Mouse (Mus musculus) heart, embryonic 14.5 days (tissue): ENCODE results near the gene Rap1gds1. TPM values are rescaled to one million over a fixed set of nuclear protein-coding genes. Genes with fewer than 3 reads are reported as not detected.

ENCODE experiments used
- ATAC-seq: fragments of 200-750 bp; cut with Nextera tagmentation; 2 replicates; pipeline ENCODE4 v1.8.0; 2017; ENCODE audit warnings: low read depth, moderate TSS enrichment; ENCODE audit not compliant: insufficient number of reproducible peaks, insufficient read depth, low FRiP score
- H3K27ac ChIP-seq, 2 experiments: fragments of 200-500 bp in 1 of 2; fragments of 300-500 bp in 1 of 2; sonication (generic) in 1 of 2; replicated peaks in 1 of 2; 2 replicates each; pipeline ENCODE4 v1.5.1; 2012 to 2014; ENCODE audit warnings: low read depth in 2 of 2, low read length in 2 of 2, control low read depth in 1 of 2, mild to moderate bottlenecking in 1 of 2, mixed read lengths in 1 of 2; ENCODE audit not compliant: control insufficient read depth in 1 of 2, insufficient read depth in 1 of 2
- H3K27me3 ChIP-seq: fragments of 300-500 bp; sonication (generic); 2 replicates; pipeline ENCODE4 v1.6.1; 2014; ENCODE audit warnings: mild to moderate bottlenecking, low read length, control low read depth; ENCODE audit not compliant: control insufficient read depth, insufficient read depth
- H3K36me3 ChIP-seq: fragments of 300-500 bp; sonication (generic); 2 replicates; pipeline ENCODE4 v1.6.1; 2014; ENCODE audit warnings: mild to moderate bottlenecking, control low read depth, low read length, mixed read lengths; ENCODE audit not compliant: control insufficient read depth, insufficient read depth
- H3K4me1 ChIP-seq, 2 experiments: fragments of 200-500 bp in 1 of 2; fragments of 300-500 bp in 1 of 2; sonication (generic) in 1 of 2; 2 replicates each; pipeline ENCODE4 v1.6.1; 2012 to 2014; ENCODE audit warnings: low read length in 2 of 2, control low read depth in 1 of 2, mixed read lengths in 1 of 2; ENCODE audit not compliant: control insufficient read depth in 2 of 2, insufficient read depth in 2 of 2
- H3K4me2 ChIP-seq: fragments of 300-500 bp; sonication (generic); 2 replicates; pipeline ENCODE4 v1.6.1; 2014; ENCODE audit warnings: mild to moderate bottlenecking, low read length
- H3K4me3 ChIP-seq, 2 experiments: fragments of 200-500 bp in 1 of 2; fragments of 300-500 bp in 1 of 2; sonication (generic) in 1 of 2; 2 replicates each; pipeline ENCODE4 v1.5.1; 2012 to 2014; ENCODE audit warnings: low read length in 2 of 2, mild to moderate bottlenecking in 2 of 2, control low read depth in 1 of 2, low read depth in 1 of 2, moderate library complexity in 1 of 2; ENCODE audit not compliant: control insufficient read depth in 1 of 2, insufficient read depth in 1 of 2
- H3K9ac ChIP-seq: fragments of 300-500 bp; sonication (generic); 2 replicates; pipeline ENCODE4 v1.6.1; 2014; ENCODE audit warnings: mild to moderate bottlenecking, low read length
- H3K9me3 ChIP-seq: fragments of 300-500 bp; sonication (generic); 2 replicates; pipeline ENCODE4 v1.6.1; 2016; ENCODE audit warnings: low read length, control low read depth; ENCODE audit not compliant: control insufficient read depth
- WGBS: fragments of 180-500 bp; shearing (Covaris S2); extraction: QIAGEN DNeasy Blood & Tissue Kit; methylation state at CpG from one replicate; pipeline ENCODE4 v1.1.7; 2014; 5-methylcytosine and 5-hydroxymethylcytosine counted together
- polyA plus RNA-seq: library from polyadenylated mRNA; unstranded; fragments of >200 nt; fragmentation: Nextera tagmentation; extraction: Ambion mirVana; gene quantifications from 2 replicates; pipeline ENCODE4 v1.2.1, GENCODE M21; 2014

Gene Rap1gds1
- polyA plus RNA-seq, 1 experiment from 2014 or later = 52.9 TPM

GRCm38 (mm10) chr3:138941604-138942003, 133.4 kb downstream of the Rap1gds1 start:
- WGBS = 66% methylated on average over 9 of the region's 9 CpGs

DNA sequence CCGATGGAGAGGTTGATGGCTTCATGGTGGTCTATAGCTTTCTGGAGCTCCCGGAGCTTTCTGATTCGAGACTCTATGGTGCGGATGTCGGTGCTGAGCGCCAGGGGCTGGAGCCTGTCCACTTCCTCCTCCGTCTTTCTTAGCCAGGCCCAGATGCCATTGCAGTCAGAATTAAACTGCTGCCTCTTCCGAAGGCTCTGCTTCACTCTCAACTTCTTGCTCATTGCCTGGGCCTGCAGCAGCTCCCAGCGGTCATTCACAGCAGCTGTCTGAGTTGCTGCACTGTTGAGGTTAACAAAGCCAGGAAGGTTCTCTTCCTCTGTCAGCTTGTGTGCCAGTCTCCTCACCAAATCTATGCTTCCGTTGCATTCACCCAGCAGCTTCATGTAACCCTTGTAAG, 137.8 kb downstream of the Rap1gds1 start:
- no peak overlapping the region for H3K4me3 ChIP-seq
- H3K9me3 ChIP-seq = no peaks in the 10 kb centered on the region
- ATAC-seq = no peak
- no peaks in the 10 kb centered on the region for H3K27me3 ChIP-seq
- no peak overlapping the region for H3K4me2 ChIP-seq
- H3K9ac ChIP-seq = no peak overlapping the region
- 92% methylated on average over 10 of the region's 10 CpGs for WGBS
- no peaks in the 10 kb centered on the region for H3K4me1 ChIP-seq
- peaks cover 42% of the 10 kb centered on the region for H3K36me3 ChIP-seq
- H3K27ac ChIP-seq = no peak overlapping the region

More at GRCm38 (mm10) chr3:138941604-138942003, 133.4 kb downstream of the Rap1gds1 start:
- Histone ChIP-seq H3K9ac (no peak overlapping the region), H3K4me3 (no peak overlapping the region), H3K4me2 (no peak overlapping the region), H3K9me3 (no peaks in the 10 kb centered on the region), H3K4me1 (no peaks in the 10 kb centered on the region), H3K27ac (no peak overlapping the region), H3K36me3 (peaks cover 60% of the 10 kb centered on the region), H3K27me3 (no peaks in the 10 kb centered on the region)
- no peak for ATAC-seq

DNA sequence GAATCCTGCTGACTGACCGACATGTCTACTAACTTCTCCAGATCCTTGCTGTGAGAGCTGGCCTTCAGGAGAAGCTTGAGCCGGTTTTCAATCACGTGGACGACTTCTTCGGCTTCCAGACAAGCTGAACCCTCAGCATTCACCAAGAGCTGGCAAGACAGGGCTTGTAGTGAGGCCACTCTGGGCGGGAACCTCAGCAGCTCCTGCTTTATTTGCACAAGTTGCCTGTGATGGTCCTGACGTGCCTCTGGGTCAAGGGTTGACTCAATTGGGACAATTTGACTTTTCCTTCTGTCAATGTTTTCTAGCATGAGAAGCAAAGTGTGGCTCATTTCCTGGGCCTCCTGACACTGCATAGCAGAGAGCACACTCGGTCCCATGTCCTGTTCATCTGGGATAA, 138.2 kb downstream of the Rap1gds1 start:
- no peak overlapping the region for H3K4me2 ChIP-seq
- peaks cover 37% of the 10 kb centered on the region for H3K36me3 ChIP-seq
- 90% methylated on average over 8 of the region's 8 CpGs for WGBS
- H3K4me1 ChIP-seq = no peaks in the 10 kb centered on the region
- no peak overlapping the region for H3K4me3 ChIP-seq
- no peaks in the 10 kb centered on the region for H3K9me3 ChIP-seq
- ATAC-seq = no peak
- H3K9ac ChIP-seq = no peak overlapping the region
- no peak overlapping the region for H3K27ac ChIP-seq
- no peaks in the 10 kb centered on the region for H3K27me3 ChIP-seq

DNA sequence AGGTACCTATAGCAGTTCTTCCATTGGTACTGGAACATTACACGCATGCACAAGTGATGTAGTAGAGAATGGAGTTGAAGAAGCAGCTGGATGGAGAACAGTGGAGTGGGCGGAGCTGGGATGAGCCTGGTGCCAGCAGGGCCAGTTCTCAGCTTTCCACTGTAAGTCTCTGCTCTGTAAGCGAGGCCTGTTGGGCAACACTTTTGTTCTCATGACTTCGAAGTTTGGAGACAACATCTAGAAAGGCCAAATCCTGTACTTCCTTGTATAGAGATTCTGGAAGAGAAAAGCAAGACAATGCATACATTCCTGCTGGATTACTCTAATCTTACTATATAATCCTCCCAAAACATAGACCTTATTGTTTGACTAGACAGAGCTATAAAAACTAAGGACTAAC, 147.6 kb downstream of the Rap1gds1 start:
- ATAC-seq = no peak

GRCm38 (mm10) chr3:138926161-138926560, 148.8 kb downstream of the Rap1gds1 start:
- Histone ChIP-seq H3K9ac (no peak overlapping the region), H3K27ac (no peak overlapping the region), H3K4me3 (no peak overlapping the region), H3K9me3 (no peaks in the 10 kb centered on the region), H3K36me3 (peaks cover 39% of the 10 kb centered on the region), H3K4me2 (no peak overlapping the region), H3K4me1 (0 out of 4 replicates have a peak, but pooled peaks cover 2 to 7% of the 10 kb centered on the region in 2 experiments), H3K27me3 (no peaks in the 10 kb centered on the region)
- ATAC-seq = no peak
- WGBS = 65% methylated on average over 8 of the region's 8 CpGs

More for the DNA sequence above, 147.6 kb downstream of the Rap1gds1 start:
- no peak overlapping the region for H3K4me2 ChIP-seq
- H3K27me3 ChIP-seq = no peaks in the 10 kb centered on the region
- no peak overlapping the region for H3K27ac ChIP-seq
- no peak overlapping the region for H3K4me3 ChIP-seq
- WGBS = 92% methylated on average over 4 of the region's 4 CpGs
- 0 out of 4 replicates have a peak, but pooled peaks cover 2 to 7% of the 10 kb centered on the region in 2 experiments for H3K4me1 ChIP-seq
- peaks cover 39% of the 10 kb centered on the region for H3K36me3 ChIP-seq
- H3K9ac ChIP-seq = no peak overlapping the region
- H3K9me3 ChIP-seq = no peaks in the 10 kb centered on the region

GRCm38 (mm10) chr3:138918241-138918640, 156.8 kb downstream of the Rap1gds1 start:
- Histone ChIP-seq H3K27me3 (no peaks in the 10 kb centered on the region), H3K27ac (peak overlapping the region; percentile 21 to 25; a peak in 1 of 4 replicates), H3K4me2 (no peak overlapping the region), H3K9me3 (no peaks in the 10 kb centered on the region; the same call in 1 of the 2 replicates), H3K4me1 (peaks cover 14 to 20% of the 10 kb centered on the region in 2 experiments), H3K9ac (no peak overlapping the region), H3K36me3 (no peaks in the 10 kb centered on the region), H3K4me3 (no peak overlapping the region)
- ATAC-seq = peak; percentile 93
- 23% methylated on average over 4 of the region's 4 CpGs for WGBS

DNA sequence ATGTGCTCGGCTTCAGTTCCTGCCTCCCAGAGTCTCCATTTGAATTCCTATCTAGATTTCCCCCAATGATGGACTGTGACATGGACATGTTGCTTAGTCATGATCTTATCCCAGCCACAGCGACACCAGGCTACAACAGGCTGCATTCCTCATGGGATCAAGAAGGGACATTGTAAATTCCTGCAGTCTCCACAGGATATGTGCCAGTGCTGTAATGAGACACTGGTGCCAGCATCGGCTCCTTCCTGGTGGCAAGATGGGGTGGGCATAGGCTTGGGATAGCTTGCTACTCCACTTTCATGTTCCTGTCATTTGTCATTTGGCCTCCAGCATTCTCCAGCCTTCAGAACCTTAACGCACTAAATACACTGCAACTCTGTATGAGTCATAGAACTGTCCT, 158.0 kb downstream of the Rap1gds1 start:
- H3K4me2 ChIP-seq = no peak overlapping the region
- no peaks in the 10 kb centered on the region; the same call in 1 of the 2 replicates for H3K9me3 ChIP-seq
- H3K27ac ChIP-seq = no peak overlapping the region
- no peaks in the 10 kb centered on the region for H3K36me3 ChIP-seq
- H3K9ac ChIP-seq = no peak overlapping the region
- H3K4me3 ChIP-seq = no peak overlapping the region
- 47% methylated on average over 4 of the region's 4 CpGs for whole genome bisulfite sequencing
- ATAC-seq = no peak
- peaks cover 14 to 20% of the 10 kb centered on the region in 2 experiments for H3K4me1 ChIP-seq
- H3K27me3 ChIP-seq = no peaks in the 10 kb centered on the region; the same call in 1 of the 2 replicates

- H3K9ac ChIP-seq = no peak overlapping the region
- peaks cover 14 to 20% of the 10 kb centered on the region in 2 experiments for H3K4me1 ChIP-seq
- H3K9me3 ChIP-seq = no peaks in the 10 kb centered on the region; the same call in 1 of the 2 replicates
- no peak overlapping the region for H3K4me2 ChIP-seq
- ATAC-seq = no peak
- no peaks in the 10 kb centered on the region; the same call in 1 of the 2 replicates for H3K27me3 ChIP-seq
- WGBS = 85% methylated on average over 4 of the region's 4 CpGs
- no peak overlapping the region for H3K27ac ChIP-seq
- H3K36me3 ChIP-seq = no peaks in the 10 kb centered on the region
- no peak overlapping the region for H3K4me3 ChIP-seq
Observed at GRCm38 (mm10) chr3:138916591-138916990, 158.4 kb downstream of the Rap1gds1 start.
